Mouse (Mus musculus): ENCODE measurements at regions not wholly inside any gene's neighbourhood (a gene's known extent, or its start where the extent isn't known, plus 50 kb on each side); places are given as distances from the start of the nearest gene placed in this dataset.
"Not testable (repeated sequence)": the region's sequence is repeated elsewhere in the genome, so short reads cannot be mapped to it uniquely, and the experiment has no call there.

DNA sequence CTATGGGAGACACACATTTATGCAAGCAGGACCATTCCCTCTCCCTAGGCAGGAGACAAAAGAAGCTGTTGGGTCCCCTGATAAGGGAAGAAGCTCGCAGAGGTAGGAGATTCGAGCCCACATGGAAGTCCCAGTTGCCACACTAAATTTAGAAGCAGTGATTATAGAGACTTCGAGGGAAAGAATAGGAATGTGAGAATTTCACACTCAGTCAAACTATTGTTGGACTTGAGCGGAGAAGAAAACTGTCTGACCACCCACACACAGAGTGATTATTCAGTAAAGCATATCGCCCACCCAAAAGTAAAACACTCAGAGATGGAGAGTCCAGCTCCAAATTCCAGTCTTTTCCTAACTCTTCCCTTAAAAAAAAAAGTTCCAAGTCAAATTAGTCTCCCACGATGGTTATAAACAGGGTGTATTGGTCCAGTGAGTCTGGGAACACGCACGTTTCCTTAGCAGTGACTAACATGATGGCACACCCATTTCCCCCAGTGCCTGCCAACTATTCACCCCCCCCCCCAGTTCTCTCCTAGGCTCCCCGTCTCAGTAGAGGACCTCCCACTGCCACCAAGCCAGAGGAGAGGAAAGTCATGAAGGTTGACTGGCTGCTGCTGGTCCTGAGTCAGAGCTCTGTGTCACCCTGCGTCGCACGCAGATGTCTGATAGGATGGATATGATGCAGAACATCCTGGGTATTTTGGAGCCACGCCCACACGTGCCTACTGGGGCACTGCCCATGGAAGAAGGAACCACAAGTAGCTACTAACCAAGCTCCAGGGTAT, 120.1 kb downstream of the Tcp10c start:
- peaks cover 13% of the 10 kb centered on the region for H3K4me1 ChIP-seq (replicated peaks)
- ATAC-seq (ENCODE audit: low FRiP score), result no peak
- 69% methylated on average over 14 of the region's 14 CpGs for WGBS
- no peak overlapping the region for H3K4me2 ChIP-seq
- no peaks in the 10 kb centered on the region for H3K36me3 ChIP-seq
- H3K9me3 ChIP-seq, result no peaks in the 10 kb centered on the region
- no peaks in the 10 kb centered on the region for H3K27me3 ChIP-seq
- no peak overlapping the region for H3K27ac ChIP-seq
- no peak overlapping the region for H3K4me3 ChIP-seq
- no peak overlapping the region for H3K9ac ChIP-seq

DNA sequence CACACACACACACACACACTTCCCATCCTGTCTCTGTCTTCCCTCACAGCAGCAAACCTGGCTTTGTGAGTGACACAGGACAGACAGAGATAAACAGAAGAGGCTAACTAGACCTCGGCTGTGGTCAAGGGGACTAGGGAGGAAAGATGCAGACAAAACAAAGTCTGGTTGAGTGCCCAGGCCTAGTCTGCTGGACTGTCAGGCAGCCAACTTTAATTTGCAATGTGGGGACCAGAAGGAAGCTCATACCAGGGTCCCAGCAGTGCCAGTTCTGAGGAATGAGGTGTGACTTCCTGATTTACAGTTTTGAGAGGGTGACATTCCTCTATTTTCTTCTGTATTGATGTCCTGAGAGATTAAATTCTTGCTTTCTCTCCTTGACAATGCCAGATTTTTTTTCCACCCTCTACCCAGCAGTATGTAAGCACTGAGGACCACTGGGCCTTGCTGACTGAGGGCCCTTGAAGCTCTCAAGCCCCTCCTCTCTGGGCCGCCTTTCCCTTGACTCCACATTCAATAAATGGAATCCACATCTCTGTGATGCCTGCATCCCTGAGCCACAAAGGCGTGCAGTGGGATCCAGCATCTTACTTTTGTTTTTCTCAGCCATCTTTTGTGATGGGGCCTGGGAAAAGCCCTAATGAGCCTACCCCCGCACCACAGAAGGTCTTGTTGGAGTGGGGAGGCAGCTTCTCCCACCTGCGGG, 124.6 kb downstream of the Tcp10c start:
- peaks cover 21% of the 10 kb centered on the region for H3K4me1 ChIP-seq (replicated peaks)
- ATAC-seq (ENCODE audit: low FRiP score), result peak; percentile 85
- no peak overlapping the region for H3K4me3 ChIP-seq
- H3K27ac ChIP-seq, result peak overlapping the region; percentile 80
- H3K27me3 ChIP-seq, result no peaks in the 10 kb centered on the region
- H3K9ac ChIP-seq, result peak overlapping the region; percentile 49
- H3K36me3 ChIP-seq, result no peaks in the 10 kb centered on the region
- WGBS, result 10% methylated on average over 5 of the region's 5 CpGs
- no peaks in the 10 kb centered on the region for H3K9me3 ChIP-seq
- H3K4me2 ChIP-seq, result peak overlapping the region; percentile 25; the same call in 1 of the 2 replicates

DNA sequence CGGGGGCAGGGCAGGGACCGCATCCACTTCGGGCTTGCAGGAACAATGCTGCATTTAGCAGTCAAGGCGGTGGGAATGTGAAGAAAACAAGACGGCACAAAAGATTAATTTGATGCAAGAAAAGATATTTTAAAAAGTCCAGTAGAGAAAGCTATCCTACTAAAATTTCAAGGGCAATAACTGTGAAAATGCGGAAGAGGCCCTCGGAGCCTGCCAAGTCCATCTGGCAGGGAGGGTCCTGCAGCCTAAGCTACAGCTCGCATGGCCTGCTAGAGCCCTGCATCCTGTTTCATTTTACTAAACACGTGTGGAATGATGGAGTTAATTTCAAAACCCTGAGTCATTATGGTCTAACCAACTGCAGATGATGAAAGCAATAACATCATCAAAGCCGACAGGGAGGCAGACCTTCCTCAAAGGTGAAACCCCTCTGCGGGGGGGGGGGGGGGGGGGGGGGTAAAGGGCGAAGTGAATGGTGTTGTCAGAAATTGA, 125.2 kb downstream of the Tcp10c start:
- peaks cover 21% of the 10 kb centered on the region for H3K4me1 ChIP-seq (replicated peaks)
- H3K27ac ChIP-seq, result peak overlapping the region; percentile 80
- 11% methylated on average over 10 of the region's 12 CpGs for WGBS
- peak; percentile 69 for ATAC-seq (ENCODE audit: low FRiP score)
- H3K36me3 ChIP-seq, result no peaks in the 10 kb centered on the region
- H3K4me2 ChIP-seq, result peak overlapping the region; percentile 25; the same call in 1 of the 2 replicates
- H3K9ac ChIP-seq, result peak overlapping the region; percentile 49
- no peaks in the 10 kb centered on the region for H3K9me3 ChIP-seq
- H3K27me3 ChIP-seq, result no peaks in the 10 kb centered on the region
- H3K4me3 ChIP-seq, result no peak overlapping the region

DNA sequence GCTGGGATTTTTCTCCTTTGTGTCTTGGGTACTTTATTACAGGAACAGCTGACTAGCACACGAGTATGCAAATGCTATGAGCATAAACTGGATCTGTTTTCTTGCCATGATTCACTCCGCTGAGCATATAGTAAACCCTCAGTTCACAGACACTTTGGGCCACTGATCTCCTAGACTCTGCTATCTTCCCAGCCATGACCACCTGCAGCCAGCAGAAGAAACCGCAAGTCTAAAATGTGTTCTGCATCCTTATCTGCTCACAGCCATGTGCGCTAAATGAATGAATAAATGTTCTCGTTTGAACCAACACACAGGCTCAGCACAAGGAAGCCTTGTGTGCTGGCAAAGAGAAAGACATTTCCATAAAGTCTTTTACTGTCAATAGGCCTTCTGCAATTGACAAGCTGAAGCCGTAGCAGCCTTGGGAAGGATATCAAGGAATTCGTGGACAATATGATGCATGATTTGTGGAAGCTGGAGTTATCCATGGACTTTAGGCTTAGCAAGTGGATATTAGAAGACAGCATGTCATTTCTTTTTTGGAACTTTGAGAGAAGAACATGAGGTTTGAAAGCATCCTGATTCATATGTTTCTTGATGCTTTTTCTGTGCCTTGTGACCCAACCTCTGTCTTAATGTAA, 127.2 kb downstream of the Tcp10c start:
- no peak overlapping the region for H3K9ac ChIP-seq
- H3K4me1 ChIP-seq (replicated peaks), result peaks cover 21% of the 10 kb centered on the region
- WGBS, result 75% methylated on average over 7 of the region's 7 CpGs
- no peaks in the 10 kb centered on the region for H3K27me3 ChIP-seq
- no peaks in the 10 kb centered on the region for H3K36me3 ChIP-seq
- H3K27ac ChIP-seq, result no peak overlapping the region
- no peaks in the 10 kb centered on the region for H3K9me3 ChIP-seq
- H3K4me3 ChIP-seq, result no peak overlapping the region
- ATAC-seq (ENCODE audit: low FRiP score), result no peak
- H3K4me2 ChIP-seq, result no peak overlapping the region

DNA sequence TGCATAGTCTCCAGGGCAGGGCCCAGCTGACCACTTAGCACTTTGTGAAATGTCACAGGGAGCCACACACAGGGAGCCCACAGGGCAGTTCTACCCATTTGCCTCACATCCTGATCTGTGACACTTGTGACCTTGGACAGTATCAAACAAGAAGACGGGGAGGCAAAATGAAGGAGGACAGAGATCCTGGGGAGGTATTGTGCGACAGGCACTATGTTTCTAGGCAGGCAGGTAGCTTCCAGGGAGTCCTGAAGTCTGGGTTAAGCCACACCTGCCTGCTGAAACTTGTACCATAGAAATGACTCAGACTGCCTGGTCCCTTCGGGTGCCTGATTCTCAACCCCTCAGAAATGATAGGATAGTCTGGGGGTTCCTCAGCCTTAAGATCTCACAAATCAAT, 127.8 kb downstream of the Tcp10c start:
- H3K4me1 ChIP-seq (replicated peaks), result peaks cover 21% of the 10 kb centered on the region
- no peaks in the 10 kb centered on the region for H3K27me3 ChIP-seq
- no peaks in the 10 kb centered on the region for H3K36me3 ChIP-seq
- no peak for ATAC-seq (ENCODE audit: low FRiP score)
- WGBS, result 94% methylated on average over 3 of the region's 3 CpGs
- H3K27ac ChIP-seq, result no peak overlapping the region
- no peaks in the 10 kb centered on the region for H3K9me3 ChIP-seq
- no peak overlapping the region for H3K4me3 ChIP-seq
- H3K9ac ChIP-seq, result no peak overlapping the region
- no peak overlapping the region for H3K4me2 ChIP-seq

DNA sequence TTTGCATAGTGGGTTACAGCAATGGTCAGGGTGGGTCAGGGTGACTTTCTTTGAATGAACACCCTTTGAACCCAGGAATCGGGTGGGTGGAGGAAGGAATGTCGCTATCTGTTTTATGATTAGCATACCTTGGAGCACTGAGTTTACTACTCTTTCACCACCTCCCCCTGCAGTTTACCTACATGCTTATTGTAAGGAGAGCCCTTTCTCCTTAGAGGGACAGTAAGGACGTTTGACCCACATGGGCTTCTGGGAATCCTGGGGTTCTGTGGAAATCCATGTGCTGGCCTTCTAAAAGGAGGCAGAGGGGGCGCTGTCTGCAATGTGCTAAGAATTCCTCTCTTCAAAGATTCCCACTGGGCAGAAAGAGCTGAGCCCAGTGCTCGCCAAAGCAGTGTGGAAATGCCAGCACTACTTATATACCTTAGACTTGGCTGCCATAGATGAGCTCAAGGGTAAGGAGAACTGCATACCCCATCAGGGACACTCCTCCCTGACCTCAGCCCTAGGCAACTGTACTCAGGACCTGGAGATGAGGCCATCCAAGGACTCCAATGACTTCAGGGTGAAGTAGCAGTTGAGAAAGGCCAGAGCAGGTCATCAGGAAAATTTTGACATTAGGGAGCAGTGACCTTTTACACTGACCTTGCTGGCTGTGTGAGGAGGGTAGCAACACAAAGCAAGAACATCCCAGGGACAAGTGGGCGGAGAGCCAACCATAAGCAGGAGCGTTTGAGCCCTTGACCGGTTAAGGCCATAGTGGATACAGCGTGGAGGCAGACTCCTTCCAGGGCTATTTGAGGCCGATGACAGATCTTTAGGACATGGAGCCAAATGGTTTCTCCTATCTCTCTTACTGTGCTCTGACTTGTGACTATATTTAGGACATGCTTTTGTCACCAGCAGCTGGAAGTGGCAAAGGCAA, 133.2 kb downstream of the Tcp10c start:
- H3K4me1 ChIP-seq (replicated peaks), result peaks cover under 1% of the 10 kb centered on the region; the same call in 1 of the 2 replicates
- no peaks in the 10 kb centered on the region for H3K27me3 ChIP-seq
- ATAC-seq (ENCODE audit: low FRiP score), result no peak
- no peak overlapping the region for H3K4me2 ChIP-seq
- no peaks in the 10 kb centered on the region for H3K36me3 ChIP-seq
- no peak overlapping the region for H3K27ac ChIP-seq
- H3K4me3 ChIP-seq, result no peak overlapping the region
- 76% methylated on average over 10 of the region's 10 CpGs for WGBS
- no peak overlapping the region for H3K9ac ChIP-seq
- no peaks in the 10 kb centered on the region for H3K9me3 ChIP-seq

DNA sequence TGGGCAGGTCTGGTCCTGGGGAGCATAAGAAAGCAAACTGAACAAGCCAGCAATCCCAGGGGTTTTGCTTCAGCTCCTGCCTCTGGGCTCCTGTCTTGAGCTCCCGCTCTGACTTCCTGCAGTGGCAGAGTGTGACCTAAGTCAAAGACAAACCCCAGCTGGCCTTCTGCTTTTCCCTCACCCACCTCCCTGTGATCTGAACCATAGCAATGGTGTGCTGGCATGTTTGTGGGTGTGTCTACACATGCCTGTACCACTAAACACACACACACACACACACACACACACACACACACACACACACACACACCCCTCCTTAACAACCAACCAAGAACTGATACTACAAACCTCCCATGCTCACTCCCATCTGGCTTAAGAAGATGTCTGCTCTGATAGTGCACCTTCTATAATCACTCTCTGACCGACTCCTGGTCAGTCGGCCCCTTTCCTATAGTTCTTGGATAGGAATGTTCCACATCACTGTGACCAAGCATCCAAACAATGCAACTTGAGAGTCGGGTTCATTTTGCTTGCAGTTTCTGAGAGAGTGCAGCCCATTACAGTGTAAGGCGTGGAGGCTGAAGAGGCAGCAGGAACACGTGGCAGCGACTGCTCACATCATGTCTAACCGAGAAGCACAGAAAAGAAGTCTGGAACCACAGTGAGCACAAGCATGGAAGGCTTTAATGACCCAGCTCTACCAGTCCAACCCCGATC, 134.4 kb downstream of the Tcp10c start:
- no peaks in the 10 kb centered on the region for H3K36me3 ChIP-seq
- 82% methylated on average over 9 of the region's 9 CpGs for WGBS
- no peak overlapping the region for H3K27ac ChIP-seq
- no peaks in the 10 kb centered on the region for H3K9me3 ChIP-seq
- no peak overlapping the region for H3K4me3 ChIP-seq
- H3K4me1 ChIP-seq (replicated peaks), result peaks cover 3% of the 10 kb centered on the region; the same call in 1 of the 2 replicates
- no peak overlapping the region for H3K4me2 ChIP-seq
- H3K27me3 ChIP-seq, result no peaks in the 10 kb centered on the region
- no peak overlapping the region for H3K9ac ChIP-seq
- ATAC-seq (ENCODE audit: low FRiP score), result no peak

DNA sequence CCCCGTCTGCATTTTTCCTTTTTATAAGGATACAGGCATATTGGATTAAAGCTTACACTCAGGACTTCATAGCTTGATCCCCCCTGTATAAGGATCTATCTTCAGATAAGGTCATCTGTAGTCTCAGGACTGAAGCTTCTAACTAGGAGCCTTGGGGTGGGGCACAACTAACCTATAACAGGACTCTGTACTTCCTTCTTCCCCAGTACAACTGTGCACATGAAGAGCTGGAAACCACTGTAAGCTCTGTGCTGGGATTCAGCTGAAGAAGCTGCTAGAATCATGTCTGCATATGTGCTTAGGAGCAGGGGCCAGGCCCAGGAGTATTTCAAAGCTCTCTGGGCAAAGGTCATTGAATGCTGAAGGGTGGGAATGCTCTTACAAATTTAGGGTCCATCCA, 137.9 kb downstream of the Tcp10c start:
- H3K9me3 ChIP-seq; H3K4me2 ChIP-seq; H3K9ac ChIP-seq; H3K27me3 ChIP-seq; H3K4me3 ChIP-seq; H3K36me3 ChIP-seq; H3K4me1 ChIP-seq (replicated peaks); H3K27ac ChIP-seq; ATAC-seq (ENCODE audit: low FRiP score): not testable (repeated sequence)
- WGBS, result 100% methylated on average over 1 of the region's 1 CpGs

DNA sequence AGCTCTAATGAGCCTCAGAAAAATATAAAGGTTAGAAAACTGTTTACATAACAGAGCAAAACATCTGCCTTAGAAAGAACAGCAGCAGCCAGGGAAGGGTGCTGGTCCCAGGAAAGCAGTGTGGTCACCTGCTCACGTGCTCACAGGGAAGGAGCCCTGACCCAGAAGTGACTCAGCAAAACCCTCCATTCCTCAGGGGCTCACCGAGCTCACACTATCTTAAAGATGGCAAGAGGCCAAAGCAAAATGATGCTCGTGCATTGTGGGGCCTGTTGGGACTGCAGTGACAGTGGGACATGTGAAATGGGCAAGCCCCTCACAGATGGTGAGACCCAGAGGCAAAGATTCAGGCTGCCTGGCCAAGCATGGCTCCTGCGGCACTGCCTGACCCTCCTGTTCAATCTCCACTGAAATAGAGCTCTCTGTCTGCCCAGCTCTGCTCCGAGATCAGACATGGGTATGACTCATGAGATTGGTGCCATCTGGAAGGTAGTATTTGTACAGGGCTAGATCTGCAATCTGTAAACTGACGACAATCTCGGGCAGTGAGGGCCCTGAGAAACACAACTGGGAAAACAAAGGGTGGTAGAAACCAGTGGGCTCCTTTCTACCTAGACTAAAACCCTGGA, 138.4 kb downstream of the Tcp10c start:
- not testable (repeated sequence) for H3K27ac ChIP-seq; H3K36me3 ChIP-seq; H3K9ac ChIP-seq; H3K4me1 ChIP-seq (replicated peaks); H3K4me2 ChIP-seq; H3K27me3 ChIP-seq; H3K4me3 ChIP-seq; H3K9me3 ChIP-seq; ATAC-seq (ENCODE audit: low FRiP score)
- WGBS, result 38% methylated on average over 3 of the region's 7 CpGs

DNA sequence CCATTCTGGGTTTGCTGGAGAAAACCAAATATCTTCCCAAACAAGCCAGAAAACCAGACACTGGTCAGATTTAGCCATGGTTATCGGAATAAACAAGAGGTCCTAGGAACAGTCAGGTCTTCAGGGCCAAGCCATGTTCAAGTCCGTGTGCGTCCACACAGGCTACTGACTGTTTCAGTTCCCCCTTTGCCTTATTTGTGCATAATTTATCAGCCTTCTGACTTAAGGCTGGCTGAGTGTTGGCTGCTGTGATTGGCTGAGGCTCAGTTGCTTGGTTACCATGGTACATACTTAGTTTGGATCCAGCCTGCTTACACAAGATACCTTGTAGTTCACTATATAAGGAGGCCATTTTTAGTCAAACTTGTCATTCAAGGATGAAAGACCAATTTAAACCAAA, 139.5 kb downstream of the Tcp10c start:
- not testable (repeated sequence) for H3K4me1 ChIP-seq (replicated peaks); H3K27me3 ChIP-seq; H3K27ac ChIP-seq; H3K4me2 ChIP-seq; H3K36me3 ChIP-seq; H3K9ac ChIP-seq; H3K9me3 ChIP-seq; H3K4me3 ChIP-seq
- 81% methylated on average over 3 of the region's 3 CpGs for WGBS
- ATAC-seq (ENCODE audit: low FRiP score), result 0 out of 2 replicates have a peak, but pooled peaks have one; percentile 49

DNA sequence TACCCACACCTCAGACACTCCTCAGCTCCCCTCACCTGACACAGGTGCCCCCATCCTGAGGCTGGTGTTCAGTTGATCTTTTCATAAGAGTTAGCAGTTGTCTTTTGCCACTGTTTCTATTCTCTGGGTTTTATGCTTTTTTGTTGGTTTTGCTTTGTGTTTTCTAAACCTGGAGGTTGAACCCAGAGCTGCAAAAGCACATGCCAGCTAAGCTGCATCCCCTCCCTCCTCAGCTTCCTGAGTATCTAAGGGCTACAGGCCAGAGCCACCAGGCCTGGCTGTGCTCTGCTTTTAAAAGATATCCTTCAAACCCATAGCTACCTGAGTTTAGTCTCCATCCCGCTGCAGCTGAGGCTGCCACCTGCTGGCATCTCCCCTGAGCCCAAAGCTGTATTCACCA, 140.1 kb downstream of the Tcp10c start:
- H3K27ac ChIP-seq; H3K36me3 ChIP-seq; H3K4me2 ChIP-seq; H3K4me3 ChIP-seq; H3K4me1 ChIP-seq (replicated peaks); H3K27me3 ChIP-seq; ATAC-seq (ENCODE audit: low FRiP score); H3K9ac ChIP-seq; H3K9me3 ChIP-seq: not testable (repeated sequence)
- WGBS, result no CpG with 5 or more reads among the region's 1 CpGs
